Mouse (Mus musculus): ENCODE results near the gene Chat. TPM values are rescaled to one million over a fixed set of nuclear protein-coding genes. Genes with fewer than 3 reads are reported as not detected.

The Chat gene
- polyA plus RNA-seq, 1 experiment from 2014 or later = not detected

DNA sequence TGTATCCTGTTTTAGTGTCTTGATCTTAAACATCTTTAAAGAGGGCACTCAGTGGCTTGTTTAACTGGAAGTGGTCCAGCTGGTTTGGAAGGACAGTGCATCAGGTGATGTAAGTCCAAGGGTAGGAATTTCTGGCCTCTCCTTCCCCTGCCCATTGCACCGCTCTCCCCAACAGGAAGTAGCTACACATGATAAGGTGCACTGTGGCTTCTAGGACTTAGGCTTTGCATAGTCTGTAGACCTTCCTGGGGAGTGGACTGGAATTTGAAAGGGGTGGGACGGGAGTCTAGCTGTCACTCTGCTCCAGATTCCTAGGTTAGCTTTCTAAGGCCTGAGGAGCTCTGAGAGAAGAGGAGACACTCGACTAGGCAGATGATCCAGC lies 85.7 kb downstream of the Chat start:
- H3K4me3 ChIP-seq (replicated peaks) = no peak overlapping the region
- H3K27me3 ChIP-seq = peaks cover 36% of the 10 kb centered on the region
- no peak for ATAC-seq (replicated peaks; ENCODE audit: low FRiP score)
- H3K9me3 ChIP-seq (replicated peaks) = no peaks in the 10 kb centered on the region
- whole genome bisulfite sequencing = 55% methylated on average over 3 of the region's 3 CpGs
- no peaks in the 10 kb centered on the region for H3K36me3 ChIP-seq
- 0 out of 2 replicates have a peak, but pooled peaks cover 6% of the 10 kb centered on the region for H3K4me1 ChIP-seq
- no peak overlapping the region for H3K4me2 ChIP-seq
- no peak overlapping the region for H3K9ac ChIP-seq
- no peak overlapping the region for H3K27ac ChIP-seq

DNA sequence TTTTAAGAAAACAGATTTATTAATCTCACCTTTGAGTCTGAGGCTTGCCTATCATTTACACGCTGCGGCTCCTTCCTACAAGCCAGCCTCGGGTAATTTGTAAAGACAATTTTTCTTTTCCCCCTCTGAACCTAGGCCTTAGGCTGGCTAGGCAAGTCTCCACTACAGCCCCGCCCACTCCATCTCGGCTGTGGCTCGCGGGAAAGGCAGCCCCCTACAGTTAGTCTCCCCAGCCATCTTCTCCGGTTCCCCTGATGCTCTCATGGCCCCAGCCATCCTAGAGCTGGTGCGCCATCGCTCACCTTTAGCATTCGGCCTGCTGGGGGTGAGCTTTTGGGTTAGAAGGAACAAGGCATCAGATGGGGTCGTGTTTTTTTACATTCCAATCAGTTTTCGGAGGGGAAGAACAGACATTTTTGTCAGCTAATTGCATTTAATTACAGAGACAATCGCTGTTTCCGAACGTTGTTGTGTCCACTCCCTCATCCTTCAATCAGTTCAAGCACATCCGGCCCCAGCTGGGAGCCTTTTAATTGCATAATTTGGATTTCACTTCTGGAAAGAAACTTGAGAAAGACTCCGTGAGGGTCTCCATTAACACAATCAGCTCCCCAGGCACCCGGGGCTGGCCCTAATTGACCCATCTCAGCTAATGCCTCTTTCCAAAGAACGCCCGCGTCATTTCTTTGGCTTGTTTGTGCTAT lies 86.2 kb downstream of the Chat start:
- no peak overlapping the region for H3K9ac ChIP-seq
- ATAC-seq (replicated peaks; ENCODE audit: low FRiP score) = no peak
- H3K4me1 ChIP-seq = 0 out of 2 replicates have a peak, but pooled peaks cover 6% of the 10 kb centered on the region
- H3K36me3 ChIP-seq = no peaks in the 10 kb centered on the region
- no peak overlapping the region for H3K27ac ChIP-seq
- H3K9me3 ChIP-seq (replicated peaks) = no peaks in the 10 kb centered on the region
- no peak overlapping the region for H3K4me3 ChIP-seq (replicated peaks)
- peaks cover 36% of the 10 kb centered on the region for H3K27me3 ChIP-seq
- 12% methylated on average over 22 of the region's 22 CpGs for WGBS
- peak overlapping the region; percentile 43 for H3K4me2 ChIP-seq

DNA sequence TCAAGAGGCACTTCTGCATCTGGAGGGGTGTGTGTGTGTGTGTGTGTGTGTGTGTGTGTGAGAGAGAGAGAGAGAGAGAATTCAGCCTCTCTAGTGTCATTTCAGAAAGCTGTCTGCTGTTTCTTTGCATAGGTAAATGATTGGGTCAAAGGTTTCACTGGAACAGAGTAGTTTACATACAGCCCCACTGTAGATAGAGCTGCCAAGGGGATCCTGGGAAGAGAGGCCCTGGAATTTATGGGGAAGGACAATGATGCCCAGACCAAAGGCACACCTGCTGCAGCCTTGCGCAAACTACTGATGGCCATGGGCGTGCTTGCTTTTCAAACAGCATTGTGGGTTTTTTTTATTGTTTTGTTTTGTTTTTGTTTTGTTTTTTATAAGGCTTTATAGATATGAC lies 93.3 kb downstream of the Chat start:
- Histone ChIP-seq H3K4me2 (no peak overlapping the region), H3K9me3 (replicated peaks) (no peaks in the 10 kb centered on the region), H3K4me3 (replicated peaks) (no peak overlapping the region), H3K27ac (no peak overlapping the region), H3K27me3 (no peaks in the 10 kb centered on the region; the same call in 1 of the 2 replicates), H3K36me3 (no peaks in the 10 kb centered on the region), H3K4me1 (no peaks in the 10 kb centered on the region), H3K9ac (no peak overlapping the region)
- WGBS = 88% methylated on average over 2 of the region's 2 CpGs
- no peak for ATAC-seq (replicated peaks; ENCODE audit: low FRiP score)

DNA sequence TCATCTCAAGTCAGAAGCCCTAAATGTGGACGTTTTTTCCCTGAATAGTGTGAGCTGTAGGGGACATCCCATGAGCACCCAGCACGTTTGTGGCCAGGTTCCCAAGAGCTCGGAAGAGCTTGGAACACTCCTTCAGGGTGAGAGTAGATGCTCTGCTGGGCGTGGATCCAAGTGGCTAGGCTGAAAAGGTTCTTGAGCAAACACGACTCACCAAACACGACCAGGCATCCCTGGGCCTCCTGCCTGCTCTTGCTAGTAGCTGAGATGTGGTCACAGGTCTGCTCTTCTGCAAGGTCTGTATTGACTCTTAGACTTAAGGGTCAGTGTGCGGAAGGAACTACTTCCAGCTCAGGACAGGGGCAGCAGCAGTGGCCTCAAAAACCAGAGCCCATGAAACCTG lies 96.0 kb downstream of the Chat start:
- Histone ChIP-seq H3K4me3 (replicated peaks) (no peak overlapping the region), H3K9me3 (replicated peaks) (no peaks in the 10 kb centered on the region), H3K9ac (no peak overlapping the region), H3K36me3 (no peaks in the 10 kb centered on the region), H3K27ac (no peak overlapping the region), H3K4me2 (no peak overlapping the region), H3K27me3 (no peaks in the 10 kb centered on the region), H3K4me1 (no peaks in the 10 kb centered on the region)
- 73% methylated on average over 7 of the region's 7 CpGs for WGBS
- ATAC-seq (replicated peaks; ENCODE audit: low FRiP score) = no peak

DNA sequence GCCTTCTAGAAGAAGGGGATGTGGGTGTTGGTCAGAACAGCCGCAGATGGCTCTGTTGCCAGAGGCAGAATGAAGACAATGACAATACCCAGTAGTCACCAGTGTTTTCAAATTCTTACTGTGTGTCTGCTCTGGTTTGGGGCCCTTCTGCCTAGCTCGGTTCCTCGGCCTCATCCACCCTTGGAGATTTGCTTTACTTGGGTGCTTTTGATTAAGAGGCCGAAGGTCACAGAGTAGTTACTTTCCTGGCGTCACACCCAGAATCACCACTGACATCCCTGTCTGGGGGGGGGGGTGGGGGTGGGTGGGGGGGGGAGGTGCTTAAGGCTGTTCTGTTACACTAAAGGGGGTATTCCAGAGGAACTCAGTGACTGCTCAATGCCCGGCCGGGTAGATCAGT lies 101.4 kb downstream of the Chat start:
- H3K4me2 ChIP-seq = no peak overlapping the region
- no peak overlapping the region for H3K9ac ChIP-seq
- no peaks in the 10 kb centered on the region for H3K9me3 ChIP-seq (replicated peaks)
- ATAC-seq (replicated peaks; ENCODE audit: low FRiP score) = no peak
- H3K4me1 ChIP-seq = no peaks in the 10 kb centered on the region
- no peak overlapping the region for H3K4me3 ChIP-seq (replicated peaks)
- H3K27me3 ChIP-seq = no peaks in the 10 kb centered on the region
- H3K36me3 ChIP-seq = no peaks in the 10 kb centered on the region
- WGBS = 46% methylated on average over 7 of the region's 7 CpGs
- no peak overlapping the region for H3K27ac ChIP-seq

Other genes starting within 250 kb of the Chat start
- gene Ogdhl, start 144.0 kb downstream of the Chat start, polyA plus RNA-seq (2015; fragmentation: Nextera tagmentation; extraction: Ambion mirVana) = 10.3 and 10.5 TPM in 2 replicates
- gene 1700024G13Rik, start 77.6 kb downstream of the Chat start, polyA plus RNA-seq (2015; fragmentation: Nextera tagmentation; extraction: Ambion mirVana) = not detected in 2 replicates
- gene Slc18a3, start 1.1 kb downstream of the Chat start, polyA plus RNA-seq (2015; fragmentation: Nextera tagmentation; extraction: Ambion mirVana) = 0.36 TPM in 2 replicates
- gene Ercc6, start 47.5 kb upstream of the Chat start, polyA plus RNA-seq (2015; fragmentation: Nextera tagmentation; extraction: Ambion mirVana) = 19.2 and 23.5 TPM in 2 replicates
- gene Prrxl1, start 133.4 kb upstream of the Chat start, polyA plus RNA-seq (2015; fragmentation: Nextera tagmentation; extraction: Ambion mirVana) = 0.14 and 0.49 TPM in 2 replicates
- gene 3425401B19Rik, start 219.3 kb upstream of the Chat start, polyA plus RNA-seq (2015; fragmentation: Nextera tagmentation; extraction: Ambion mirVana) = 0.14 and 0.31 TPM in 2 replicates